Mouse (Mus musculus) lung, postnatal 10 days (tissue): ENCODE measurements around the gene Eral1.
A peak's percentile ranks its signal among the peaks of the same experiment; 100 is the strongest.

Experiments
- DNase-seq: peaks from one replicate; pipeline ENCODE4 v3.0.0; 2021

Gene Eral1

DNA sequence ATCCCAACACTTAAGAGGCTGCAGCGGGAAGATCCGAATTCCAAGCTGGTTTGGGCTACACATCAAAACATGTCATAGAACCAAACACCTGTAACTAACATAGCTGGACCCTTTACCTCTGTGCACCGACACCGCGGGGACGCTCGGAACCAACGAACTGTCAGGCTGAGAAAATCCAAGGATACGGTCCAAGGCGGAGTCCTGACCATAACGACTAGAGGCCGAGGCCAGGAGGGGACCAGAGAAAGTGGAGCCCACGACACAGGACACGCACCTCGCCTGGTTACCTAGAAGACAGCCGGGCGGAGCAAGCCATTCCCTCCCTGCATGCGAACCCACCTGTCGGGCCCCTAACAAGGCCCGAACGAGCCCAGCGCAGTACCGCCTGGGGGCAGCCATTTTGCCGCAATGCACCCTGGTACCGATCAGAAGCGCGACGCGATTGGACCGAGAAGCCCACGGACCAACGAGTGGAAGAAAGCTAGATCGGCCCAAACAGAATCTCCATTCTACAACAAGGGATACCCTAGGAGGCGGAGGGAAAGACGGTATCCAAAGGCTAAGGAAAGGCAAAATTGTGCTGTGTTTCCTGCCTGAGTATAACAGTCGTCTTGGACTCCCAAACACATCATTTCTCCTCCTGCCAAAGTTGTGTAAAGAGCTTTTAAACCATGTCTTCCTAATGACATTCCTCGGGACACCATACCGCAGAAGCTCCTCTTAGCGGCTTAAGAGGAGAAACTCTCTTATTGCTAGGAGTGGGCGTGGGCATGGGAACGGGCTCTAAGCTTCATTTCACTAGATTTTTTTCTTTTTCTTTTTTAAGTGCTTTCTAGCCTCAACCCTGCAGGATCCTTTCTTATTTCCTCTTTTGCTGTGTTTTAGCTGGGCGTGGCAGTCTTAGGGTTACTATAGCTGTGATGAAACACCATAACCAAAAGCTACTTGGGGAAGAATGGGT, at the start of gene Eral1:
Eral1 (minus strand) TSS at position 423 of the 961 bp plus-strand sequence.
- peak; percentile 90 for DNase-seq

DNA sequence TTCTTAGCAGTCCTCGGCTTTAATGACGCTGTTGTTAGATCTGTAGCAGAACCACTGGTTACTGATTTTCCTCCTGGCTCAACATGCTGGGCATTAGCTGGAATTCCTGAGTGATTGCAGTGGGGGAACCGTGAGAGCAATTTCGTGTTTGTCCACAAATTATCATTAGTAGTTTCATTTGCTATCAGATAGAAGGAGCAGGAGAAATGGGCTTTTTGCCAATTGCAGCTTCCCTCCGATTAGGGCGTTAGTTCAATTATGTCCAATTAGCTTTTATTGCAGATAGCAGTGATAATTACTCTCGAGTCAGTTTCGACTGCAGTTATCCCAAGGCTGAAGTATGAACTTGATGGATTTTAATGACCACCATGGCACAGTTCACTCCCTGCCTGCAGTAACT, 49.3 kb upstream of the Eral1 start:
- no peak for DNase-seq

DNA sequence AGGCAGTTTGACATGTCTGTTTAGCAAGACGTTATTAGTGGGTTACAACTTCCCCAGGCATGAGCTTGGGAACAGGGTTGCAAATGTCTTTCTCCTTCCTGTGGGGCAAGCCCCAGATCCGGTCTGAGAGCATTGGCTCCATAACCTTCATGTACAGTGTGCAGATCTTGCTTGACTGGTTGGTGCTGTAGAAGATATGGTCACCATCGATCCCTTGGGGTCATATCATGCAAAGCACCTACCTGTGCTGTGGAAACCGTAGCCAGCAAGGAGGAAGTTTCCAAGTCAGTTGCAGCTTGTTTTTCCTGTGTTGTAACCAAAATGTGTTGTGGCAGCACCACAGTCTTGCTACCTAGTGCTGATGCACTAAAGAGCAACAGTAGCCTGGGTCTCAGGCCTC, 46.6 kb upstream of the Eral1 start:
- no peak for DNase-seq

DNA sequence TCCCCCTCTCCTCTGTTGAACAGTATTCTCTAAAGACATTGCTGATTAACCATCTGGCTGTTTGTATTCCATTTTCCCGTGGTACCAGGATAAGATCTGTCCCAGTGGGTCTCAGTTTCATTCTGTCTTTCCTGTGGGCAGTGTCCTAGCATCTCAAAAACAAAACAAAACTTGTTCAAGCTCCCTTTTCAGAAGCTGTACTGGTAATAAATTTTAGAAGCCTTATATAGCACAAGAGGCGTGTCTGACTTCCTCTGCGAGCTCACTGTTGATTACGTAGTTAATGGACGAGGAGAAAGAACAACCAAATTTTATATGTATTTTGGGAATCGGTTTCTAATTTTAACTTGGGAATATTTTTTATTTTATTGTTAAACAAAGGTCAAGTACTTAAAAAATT, 45.5 kb upstream of the Eral1 start:
- DNase-seq, result no peak

DNA sequence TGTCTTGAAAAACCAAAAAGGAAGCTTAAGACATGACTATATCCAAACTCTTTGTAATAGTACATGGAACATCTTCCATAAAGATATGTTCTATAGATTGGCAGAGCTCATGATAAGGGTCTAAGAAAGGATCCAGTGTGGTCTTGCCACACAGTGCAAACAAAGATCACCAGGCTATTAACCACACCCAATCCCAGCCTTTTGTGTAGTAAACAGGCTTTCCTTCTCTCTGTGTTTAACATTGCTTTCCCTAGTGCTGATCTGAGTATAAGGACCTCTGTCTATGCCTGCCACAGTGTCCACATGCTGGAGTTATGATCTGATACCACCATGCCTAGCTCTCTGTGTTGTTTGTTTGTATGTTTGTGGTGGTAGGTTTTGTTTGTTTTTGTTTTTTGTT, 43.6 kb upstream of the Eral1 start:
- no peak for DNase-seq

DNA sequence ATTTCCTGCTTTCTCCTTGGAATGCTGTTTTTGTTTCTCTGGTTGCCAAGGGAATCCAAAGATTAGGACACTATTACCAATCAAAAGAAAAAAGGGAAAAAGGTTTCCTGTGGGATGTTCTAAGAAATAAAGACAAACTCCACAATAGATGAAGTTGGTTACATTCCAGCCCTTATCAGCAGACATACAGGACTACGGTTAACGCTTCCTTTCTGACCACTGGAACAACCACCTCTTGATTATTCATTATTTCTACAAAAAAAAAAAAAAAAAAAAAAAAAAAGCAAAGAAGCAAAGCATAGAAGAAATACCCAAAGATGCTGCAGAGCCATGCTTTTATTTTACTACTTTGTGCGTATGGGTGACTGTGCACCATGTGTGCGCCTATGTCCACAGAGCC, 42.6 kb upstream of the Eral1 start:
- no peak for DNase-seq

DNA sequence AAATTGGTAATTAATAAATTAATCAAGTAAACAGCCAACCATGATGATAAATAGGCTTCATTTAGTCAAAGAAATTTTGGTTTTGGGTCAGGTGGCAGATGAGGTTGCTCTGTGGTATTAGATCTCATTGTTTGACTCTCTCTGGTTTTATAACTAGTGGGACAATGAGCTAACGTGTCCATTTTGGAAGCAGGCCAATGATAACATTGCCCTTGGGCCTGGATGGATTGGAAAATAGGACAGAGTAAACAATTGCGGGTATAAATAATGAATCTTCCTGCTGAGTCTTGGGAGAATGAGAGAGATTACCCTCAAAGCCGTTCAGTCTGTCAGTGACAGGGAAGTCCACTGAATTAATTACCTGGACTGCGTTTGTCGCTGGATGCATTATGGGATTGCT, 41.0 kb upstream of the Eral1 start:
- DNase-seq, result peak; percentile 68

DNA sequence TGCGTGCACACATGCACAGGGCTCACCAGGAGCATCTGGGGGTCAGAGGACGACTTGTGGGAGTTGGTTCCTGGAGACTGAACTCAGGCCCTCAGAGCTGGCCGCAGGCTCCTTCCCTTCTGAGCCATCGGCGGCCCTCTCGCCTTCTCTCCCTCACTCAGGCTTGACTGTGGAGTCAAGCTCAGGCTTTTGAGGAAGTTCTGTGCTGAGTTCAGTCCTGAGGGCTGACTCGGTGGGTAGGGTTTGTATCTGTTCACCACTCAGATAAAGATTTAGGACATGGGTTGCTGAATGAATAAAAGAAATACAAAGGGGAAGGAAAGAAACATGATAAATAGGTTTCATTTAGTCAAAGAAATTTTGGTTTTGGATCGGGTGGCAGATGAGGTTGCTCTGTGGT, 39.7 kb upstream of the Eral1 start:
- DNase-seq, result no peak

DNA sequence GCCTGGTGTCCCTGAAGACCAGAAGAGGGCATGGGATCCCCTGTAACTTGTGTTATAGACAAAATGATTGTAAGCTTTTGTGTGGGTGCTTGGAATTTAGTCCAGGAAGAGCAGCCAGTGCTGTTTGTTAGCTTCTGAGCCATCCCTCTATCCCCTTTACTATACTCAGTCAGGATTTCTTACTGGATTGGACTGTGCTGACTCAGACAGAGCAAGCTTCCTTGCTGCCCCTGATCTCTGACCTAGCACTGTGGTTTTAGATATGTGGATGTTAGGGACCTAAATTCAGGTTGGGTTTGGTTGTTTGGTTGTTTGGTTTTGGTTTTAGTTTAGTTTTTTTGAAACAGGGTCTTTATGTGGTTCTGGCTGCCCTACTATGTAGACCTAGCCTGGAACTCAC, 38.3 kb upstream of the Eral1 start:
- no peak for DNase-seq

DNA sequence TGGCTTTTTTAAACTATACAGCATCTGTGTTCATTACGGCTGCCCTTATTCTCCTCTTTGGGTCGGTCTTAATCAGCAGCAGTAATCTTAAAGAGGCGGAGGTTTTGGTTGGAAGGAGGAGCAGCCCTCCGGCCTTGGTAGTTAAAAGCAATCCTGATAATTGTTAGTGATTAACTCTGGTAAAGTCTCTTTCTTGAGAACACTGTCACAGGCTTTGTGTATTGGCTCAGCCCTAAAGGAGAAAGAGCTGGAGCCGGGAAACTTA, 35.9 kb upstream of the Eral1 start:
- DNase-seq, result no peak

DNA sequence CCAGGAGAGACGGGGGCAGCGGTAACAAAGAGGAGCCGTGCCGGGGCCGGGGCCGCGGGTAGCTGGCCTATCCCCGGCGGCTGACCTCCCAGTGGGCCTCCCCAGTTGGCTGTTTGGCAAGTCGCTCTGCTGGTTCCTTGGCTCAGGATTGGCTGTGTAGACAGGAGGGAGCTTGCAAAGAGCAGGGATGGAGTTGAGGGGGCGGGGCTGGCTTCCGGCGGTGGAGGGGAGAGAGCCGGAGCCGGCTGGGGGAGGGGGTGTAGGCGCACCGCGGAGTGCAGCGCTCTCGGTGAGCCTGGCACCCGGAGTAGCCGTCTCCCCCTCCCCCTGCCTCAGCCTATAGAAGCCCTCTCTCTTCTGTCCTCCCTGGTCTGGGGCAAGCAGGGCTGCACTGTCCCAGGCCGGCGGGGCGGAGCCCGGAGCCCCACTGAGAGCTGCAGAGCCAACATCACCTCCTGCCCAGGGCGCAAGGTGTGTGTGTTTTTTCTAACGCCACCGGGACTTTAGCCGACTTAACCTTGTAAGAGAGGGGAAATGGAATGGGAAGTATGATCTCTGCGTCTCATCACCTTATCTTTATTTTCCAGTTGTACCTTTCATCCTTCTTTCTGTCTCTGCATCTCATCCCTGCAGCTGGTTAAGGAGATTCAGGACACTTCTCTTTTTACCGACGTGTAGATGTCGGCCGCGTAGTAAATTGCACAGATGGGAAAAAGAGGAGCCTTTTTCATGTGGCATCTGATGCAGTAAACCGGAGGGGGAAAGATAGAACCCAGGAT, 35.4 kb upstream of the Eral1 start:
- peak; percentile 98 for DNase-seq

DNA sequence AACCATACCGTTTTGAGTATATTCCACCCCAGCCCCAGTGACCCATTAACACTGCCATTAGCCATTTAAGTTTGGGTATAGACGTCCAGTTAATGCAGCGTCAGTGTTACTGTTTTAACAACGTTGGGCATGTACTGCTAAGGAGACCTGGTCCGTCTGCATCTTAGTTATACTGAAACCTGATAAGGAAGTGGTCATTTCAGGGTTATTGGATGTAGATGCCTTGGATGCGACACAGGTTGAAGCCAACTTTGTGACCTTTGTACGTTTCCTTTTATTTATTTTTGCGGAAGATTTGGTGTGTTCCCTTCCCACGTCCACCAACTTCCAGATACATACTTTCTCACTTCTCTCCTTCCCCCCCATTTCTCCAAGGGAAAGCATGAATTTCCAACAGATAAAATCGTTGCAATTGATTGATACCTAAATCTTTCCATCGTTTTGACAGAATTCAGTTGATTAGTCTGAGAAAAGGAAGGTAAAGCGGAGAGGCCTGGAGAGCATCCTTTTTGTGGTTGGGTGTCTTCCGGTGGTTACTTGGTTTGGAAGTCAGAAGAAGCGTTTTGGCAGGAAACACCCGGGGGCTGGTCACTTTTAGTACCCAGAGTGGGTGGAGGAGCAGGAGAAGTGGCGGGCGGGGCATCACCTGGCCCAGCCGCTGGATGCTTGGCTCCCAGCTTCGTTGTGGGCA, 34.6 kb upstream of the Eral1 start:
- DNase-seq, result no peak

DNA sequence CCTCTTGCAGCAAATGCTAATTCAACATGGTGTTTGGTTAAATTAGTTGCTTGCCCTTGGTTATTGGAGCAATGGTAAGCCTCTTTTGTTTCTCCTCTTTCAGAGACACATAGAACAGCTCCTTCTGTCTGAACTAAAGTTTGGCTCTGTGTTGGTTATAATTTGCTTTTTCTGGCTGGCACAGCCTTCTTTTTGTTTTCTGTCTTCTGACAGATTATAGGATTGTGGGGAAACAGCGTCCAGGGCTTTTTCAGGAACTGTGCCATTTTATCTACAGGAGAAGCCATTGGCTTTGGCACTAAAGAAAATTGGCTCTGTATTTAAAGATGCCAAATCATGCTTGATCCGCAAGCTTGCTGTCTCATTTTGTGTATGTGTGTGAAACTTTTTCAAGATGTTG, 33.4 kb upstream of the Eral1 start:
- no peak for DNase-seq

DNA sequence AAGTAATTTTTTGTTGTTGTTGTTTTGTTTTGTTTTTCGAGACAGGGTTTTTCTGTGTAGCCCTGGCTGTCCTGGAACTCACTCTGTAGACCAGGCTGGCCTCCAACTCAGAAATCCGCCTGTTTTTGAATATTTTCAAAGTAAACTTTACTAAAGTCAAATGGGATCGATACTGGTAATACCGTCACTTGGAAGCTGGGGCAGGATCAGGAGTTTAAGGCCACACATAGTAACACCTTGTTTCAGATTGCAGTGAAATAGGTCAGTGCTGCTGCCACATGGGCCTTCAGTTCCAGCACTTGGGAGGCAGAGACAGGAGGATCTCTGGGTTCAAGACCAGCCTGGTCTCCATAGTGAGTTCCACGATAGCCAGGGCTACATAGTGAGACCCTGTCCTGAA, 24.3 kb upstream of the Eral1 start:
- no peak for DNase-seq

DNA sequence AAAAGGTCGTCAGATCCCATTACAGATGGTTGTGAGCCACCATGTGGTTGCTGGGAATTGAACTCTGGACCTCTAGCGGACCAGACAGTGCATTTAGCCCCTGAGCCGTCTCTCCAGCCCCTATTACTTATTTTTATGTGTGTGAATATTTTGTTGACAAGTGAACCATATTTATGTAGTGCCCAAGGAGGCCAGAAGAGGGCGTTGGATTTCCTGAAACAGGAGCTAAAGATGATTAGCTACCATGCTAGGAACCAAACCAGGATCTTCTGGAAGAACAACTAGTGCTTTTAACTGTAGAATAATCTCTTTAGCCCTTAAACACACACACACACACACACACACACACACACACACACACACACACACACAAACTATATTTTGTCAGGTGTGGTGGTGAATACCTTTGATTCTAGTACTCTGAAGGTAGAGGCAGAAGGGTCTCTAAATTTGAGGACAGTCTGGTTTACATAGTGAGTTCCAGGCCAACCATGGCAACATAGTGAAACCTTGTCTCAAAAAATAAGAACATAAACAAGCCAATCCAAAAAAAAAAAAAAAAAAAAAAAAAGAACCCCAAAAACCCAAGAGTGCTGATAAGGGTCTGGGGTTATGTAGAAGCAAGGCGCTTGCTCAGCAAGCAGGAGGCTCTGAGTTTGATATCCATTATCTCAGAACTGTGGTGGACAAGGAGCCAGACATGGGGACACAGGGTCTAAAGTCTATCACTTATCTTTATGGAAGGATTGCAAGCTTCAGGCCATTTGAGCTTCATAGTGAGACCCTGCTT, 23.0 kb upstream of the Eral1 start:
- peak; percentile 31 for DNase-seq

DNA sequence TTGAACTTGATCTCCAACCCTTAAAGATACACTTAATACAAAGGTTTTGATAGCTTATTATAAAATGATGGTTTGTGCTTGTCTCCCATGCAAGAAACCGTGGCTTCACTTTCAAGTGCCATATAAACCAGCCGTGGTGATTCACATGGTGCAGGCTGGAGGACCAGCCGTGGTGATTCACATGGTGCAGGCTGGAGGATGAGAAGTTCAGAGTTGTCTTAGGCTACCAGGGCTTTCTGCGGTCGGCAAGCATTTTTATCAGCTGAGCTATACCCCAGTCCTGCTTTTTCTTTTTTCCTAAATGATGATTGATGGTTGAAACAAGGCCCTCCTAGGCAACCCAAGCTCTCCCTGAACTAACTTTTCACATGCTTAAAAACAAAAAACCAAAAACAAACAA, 22.0 kb upstream of the Eral1 start:
- no peak for DNase-seq

DNA sequence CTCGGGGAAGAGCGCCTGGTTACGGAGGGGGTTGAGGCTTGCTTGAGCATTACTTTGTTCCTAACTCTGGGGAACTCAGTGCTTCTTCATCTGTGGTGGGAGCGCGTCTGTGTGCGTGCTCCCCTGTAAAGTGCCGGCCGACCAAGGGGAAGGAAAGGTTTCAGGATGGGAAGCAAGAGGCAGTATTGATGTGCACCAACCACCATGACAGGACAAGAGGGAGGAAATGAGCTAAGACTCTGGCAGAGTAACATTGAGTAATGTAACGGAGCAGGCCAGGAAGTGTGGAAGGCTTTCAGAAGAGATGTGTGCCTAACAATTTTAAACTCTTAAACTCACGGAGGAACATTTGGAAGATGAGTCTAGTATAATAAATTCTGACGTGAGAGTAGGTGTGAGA, 20.6 kb upstream of the Eral1 start:
- no peak for DNase-seq

DNA sequence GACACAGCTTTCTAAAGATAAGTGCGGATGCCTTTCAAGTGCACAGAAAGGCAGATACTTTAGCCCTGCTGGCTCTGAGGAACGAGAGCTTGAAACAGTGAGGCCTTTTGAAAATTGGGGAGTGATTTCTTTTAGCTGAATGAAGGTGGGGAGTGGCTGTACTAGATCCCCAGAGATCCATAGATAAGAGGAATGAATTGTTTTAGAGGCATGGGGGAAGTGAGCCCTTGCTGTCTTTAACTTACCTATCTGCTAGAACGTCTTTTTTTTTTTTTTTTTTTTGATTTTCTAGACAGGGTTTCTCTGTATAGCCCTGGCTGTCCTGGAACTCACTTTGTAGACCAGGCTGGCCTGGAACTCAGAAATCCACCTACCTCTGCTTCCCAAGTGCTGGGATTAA, 16.9 kb upstream of the Eral1 start:
- no peak for DNase-seq

DNA sequence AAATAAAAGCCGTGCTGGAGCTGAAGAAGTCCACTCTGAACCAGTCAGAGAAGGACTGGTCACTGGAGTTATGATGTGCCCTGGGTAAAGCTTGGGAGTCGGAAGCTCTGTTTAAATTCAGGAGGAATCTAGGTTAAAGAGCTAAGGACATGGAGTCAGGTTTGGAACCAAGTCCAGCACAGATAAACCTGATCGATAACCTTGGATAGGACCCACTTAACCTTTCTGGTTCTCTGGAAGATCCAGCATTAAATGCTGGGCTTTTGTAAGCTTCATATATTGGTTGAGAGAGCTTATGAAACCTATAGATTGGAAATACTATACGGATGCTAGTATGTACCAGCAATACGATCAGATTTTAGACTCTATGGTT, 14.9 kb upstream of the Eral1 start:
- DNase-seq, result no peak

DNA sequence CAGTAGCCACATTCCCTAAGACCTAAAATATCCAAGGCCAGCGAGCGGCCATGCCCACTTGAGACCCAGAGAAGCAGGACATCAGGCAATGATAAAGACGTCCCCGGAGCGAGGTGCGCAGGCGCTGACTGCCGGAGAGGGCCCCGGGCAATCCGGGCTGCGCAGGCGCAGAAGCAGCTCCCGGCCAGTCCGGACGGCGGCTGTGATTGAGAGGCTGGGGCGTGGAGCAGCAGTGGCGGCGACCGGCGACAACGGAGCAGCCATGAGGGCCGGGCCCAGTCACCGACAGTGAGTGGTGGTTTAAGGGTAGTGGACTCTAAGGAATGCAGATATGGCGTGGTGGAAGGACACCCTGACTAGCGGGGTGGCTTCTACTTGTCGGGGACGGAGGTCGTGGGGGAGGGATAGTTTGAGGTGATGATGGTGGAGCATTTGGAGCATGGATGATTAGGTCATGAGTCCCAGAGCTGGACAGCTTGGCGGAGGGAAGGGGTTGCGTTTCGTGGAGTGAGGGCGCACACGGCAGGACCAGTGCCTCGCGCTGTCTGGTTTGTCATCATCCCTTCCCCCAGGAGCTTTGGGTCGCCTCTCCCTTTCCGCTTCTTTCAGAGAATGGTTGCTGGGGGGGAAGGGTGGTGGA, 14.4 kb upstream of the Eral1 start, which contains the start of gene Fam222b:
Fam222b (plus strand) TSS at position 157 of the 640 bp plus-strand sequence.
- DNase-seq, result peak; percentile 96

DNA sequence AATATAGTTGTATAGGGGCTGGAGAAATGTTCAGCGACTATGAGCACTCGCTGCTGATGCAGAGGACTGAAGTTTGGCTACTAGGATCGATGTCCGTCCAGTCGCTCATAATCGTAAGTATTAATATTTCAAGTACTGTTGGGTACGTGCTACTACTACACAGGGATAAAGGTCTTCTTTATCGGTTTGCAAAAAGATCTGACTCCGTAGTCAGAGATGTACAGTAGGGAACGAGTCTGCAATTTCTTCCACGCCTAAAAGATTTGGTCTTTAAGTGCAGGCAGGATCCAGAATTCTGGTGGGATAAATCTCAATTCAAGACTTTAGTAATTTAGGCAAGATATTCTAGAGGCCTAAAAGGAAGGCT, 13.9 kb upstream of the Eral1 start:
- DNase-seq, result no peak

DNA sequence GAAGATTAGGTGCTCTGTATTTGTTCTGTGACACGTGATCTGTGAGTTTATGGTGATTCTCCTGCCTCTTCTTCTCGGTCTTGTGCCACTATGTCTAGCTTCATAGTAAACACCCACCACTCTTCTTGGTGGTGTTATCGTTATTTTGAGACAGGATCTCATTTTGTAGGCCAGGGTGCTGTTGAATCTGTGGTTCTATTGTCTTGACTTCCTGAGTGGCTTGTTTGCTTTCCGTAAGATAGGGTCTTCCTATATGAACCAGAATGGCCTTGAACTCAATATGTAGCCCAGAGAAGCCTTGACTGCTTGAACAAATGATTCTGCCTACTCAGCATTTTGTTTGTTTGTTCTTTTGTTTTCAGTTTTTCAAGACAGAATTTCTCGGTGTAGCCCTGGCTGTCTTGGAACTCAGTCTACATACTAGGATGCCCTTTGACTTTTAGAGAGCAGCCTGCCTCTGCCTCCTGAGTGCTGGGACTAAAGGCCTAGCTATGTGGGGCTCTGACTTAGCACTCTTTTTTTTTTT, 7.6 kb upstream of the Eral1 start:
- no peak for DNase-seq
